Mouse (Mus musculus): Measurements from ENCODE around the gene Fchsd2.

- TF ChIP-seq CTCF (conservative IDR thresholded peaks at IDR 0.05; ENCODE audit: low read length): no peak
- no peak for TF ChIP-seq NANOG (IDR thresholded peaks at IDR 0.05; ENCODE audit: borderline replicate concordance, low read length)
Observed at GRCm38 (mm10) chr7:101291641-101292040, 199.0 kb downstream of the Fchsd2 start.
